ENCODE assay signal across 8 mouse cellular contexts in the genomic region with DNA sequence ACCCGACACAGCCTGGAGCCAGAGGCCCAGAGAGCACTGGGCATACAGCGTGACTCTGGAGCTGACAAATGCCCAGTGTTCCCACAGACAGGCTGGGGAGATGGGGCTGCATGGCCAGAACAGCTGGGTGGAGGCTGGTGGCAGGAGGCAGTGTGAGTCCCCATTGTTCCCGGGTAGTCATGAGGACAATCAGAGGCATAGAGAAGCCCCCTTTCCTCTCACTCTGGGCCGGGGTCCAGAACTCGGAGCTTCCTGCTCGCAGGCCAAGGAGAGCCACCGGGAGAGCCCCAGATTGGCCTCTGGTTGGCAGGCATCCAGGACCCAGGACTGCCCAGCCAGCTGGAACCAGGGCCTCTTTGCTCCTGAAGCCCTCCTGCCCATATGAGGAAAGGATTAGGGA.
DNase-seq lines count a peak whose midpoint lies in the region; ATAC-seq lines count a peak whose summit lies in the region.

No protein-coding gene starts in this region.

- peak; percentile 69 for ATAC-seq in midbrain, embryonic 14.5 days (ENCODE audit: low FRiP score, low TSS enrichment)
- peak; percentile 87 for ATAC-seq in embryonic facial prominence, embryonic 14.5 days (ENCODE audit: low read depth)
- ATAC-seq in hindbrain, embryonic 16.5 days = peak; percentile 94
- no peak for ATAC-seq in erythroid progenitor cell, adult 5-6 weeks (replicated peaks; ENCODE audit: low FRiP score, poor library complexity, severe bottlenecking)

- H3K27me3 ChIP-seq in midbrain, embryonic 14.5 days (ENCODE audit: control insufficient read depth, insufficient read depth, low read length) = no peaks in the 10 kb centered on the region
- H3K27me3 ChIP-seq in midbrain, embryonic 10.5 days (ENCODE audit: low read depth, poor library complexity, severe bottlenecking) = no peaks in the 10 kb centered on the region
- no peaks in the 10 kb centered on the region for H3K27me3 ChIP-seq in embryonic facial prominence, embryonic 14.5 days (replicated peaks; ENCODE audit: control insufficient read depth, insufficient read depth, low read length)
- H3K27me3 ChIP-seq in hindbrain, embryonic 16.5 days (replicated peaks; ENCODE audit: control insufficient read depth, insufficient read depth, low read length) = no peaks in the 10 kb centered on the region

- no peak overlapping the region for H3K4me3 ChIP-seq in midbrain, embryonic 14.5 days (replicated peaks; ENCODE audit: low read depth, low read length)
- H3K4me3 ChIP-seq in midbrain, embryonic 10.5 days = no peak overlapping the region
- no peak overlapping the region for H3K4me3 ChIP-seq in embryonic facial prominence, embryonic 14.5 days (ENCODE audit: low read depth, low read length)
- no peak overlapping the region for H3K4me3 ChIP-seq in hindbrain, embryonic 16.5 days (ENCODE audit: low read length)

- H3K4me1 ChIP-seq in midbrain, embryonic 14.5 days (ENCODE audit: control insufficient read depth, insufficient read depth, low read length) = 0 out of 2 replicates have a peak, but pooled peaks cover 4% of the 10 kb centered on the region
- peaks cover 12% of the 10 kb centered on the region for H3K4me1 ChIP-seq in midbrain, embryonic 10.5 days
- peaks cover 5% of the 10 kb centered on the region; the same call in 1 of the 2 replicates for H3K4me1 ChIP-seq in embryonic facial prominence, embryonic 14.5 days (ENCODE audit: control insufficient read depth, insufficient read depth, low read length)
- H3K4me1 ChIP-seq in hindbrain, embryonic 16.5 days (ENCODE audit: control insufficient read depth, insufficient read depth, low read depth, low read length) = peaks cover 17% of the 10 kb centered on the region

- H3K27ac ChIP-seq in midbrain, embryonic 14.5 days (replicated peaks; ENCODE audit: low read depth, low read length) = peak overlapping the region; percentile 38; the same call in 1 of the 2 replicates
- H3K27ac ChIP-seq in midbrain, embryonic 10.5 days (replicated peaks) = no peak overlapping the region
- H3K27ac ChIP-seq in embryonic facial prominence, embryonic 14.5 days (replicated peaks; ENCODE audit: low read depth, low read length) = 0 out of 2 replicates have a peak overlapping the region, but pooled peaks have one; percentile 2
- peak overlapping the region; percentile 52 for H3K27ac ChIP-seq in hindbrain, embryonic 16.5 days (ENCODE audit: low read depth, low read length)

- DNase-seq in midbrain, embryonic 14.5 days = peak; percentile 75
- DNase-seq in midbrain, embryonic 10.5 days (ENCODE audit: low spot score) = no peak
- DNase-seq in embryonic facial prominence, embryonic 14.5 days (ENCODE audit: low spot score) = peak; percentile 55
- DNase-seq in layer of hippocampus, postnatal 36 days = peak; percentile 75 to 85
- DNase-seq in right cerebral cortex, adult 2 months (ENCODE audit: low spot score in 2 of 2) = peak; percentile 48 to 64
- DNase-seq in urinary bladder, postnatal 25 days (ENCODE audit: low spot score) = no peak

- no peak overlapping the region for H3K9ac ChIP-seq in midbrain, embryonic 14.5 days (replicated peaks; ENCODE audit: low read length)
- no peak overlapping the region for H3K9ac ChIP-seq in embryonic facial prominence, embryonic 14.5 days (ENCODE audit: low read depth, low read length)
- H3K9ac ChIP-seq in hindbrain, embryonic 16.5 days (ENCODE audit: low read depth, low read length) = no peak overlapping the region

- no peaks in the 10 kb centered on the region for H3K9me3 ChIP-seq in midbrain, embryonic 14.5 days (ENCODE audit: control insufficient read depth, low read length)
- H3K9me3 ChIP-seq in midbrain, embryonic 10.5 days (replicated peaks) = no peaks in the 10 kb centered on the region
- H3K9me3 ChIP-seq in embryonic facial prominence, embryonic 14.5 days (ENCODE audit: control insufficient read depth, low read length) = no peaks in the 10 kb centered on the region
- no peaks in the 10 kb centered on the region for H3K9me3 ChIP-seq in hindbrain, embryonic 16.5 days (ENCODE audit: control insufficient read depth, low read length)

- no peaks in the 10 kb centered on the region for H3K36me3 ChIP-seq in midbrain, embryonic 14.5 days (ENCODE audit: control insufficient read depth, insufficient read depth, low read length)
- no peaks in the 10 kb centered on the region for H3K36me3 ChIP-seq in midbrain, embryonic 10.5 days
- H3K36me3 ChIP-seq in embryonic facial prominence, embryonic 14.5 days (ENCODE audit: control insufficient read depth, insufficient read depth, low read length) = no peaks in the 10 kb centered on the region
- no peaks in the 10 kb centered on the region for H3K36me3 ChIP-seq in hindbrain, embryonic 16.5 days (ENCODE audit: control insufficient read depth, insufficient read depth, low read length)

- 44% methylated on average over 7 of the region's 7 CpGs for WGBS in midbrain, embryonic 14.5 days
- 76% methylated on average over 7 of the region's 7 CpGs for WGBS in midbrain, embryonic 10.5 days
- 46% methylated on average over 7 of the region's 7 CpGs for WGBS in embryonic facial prominence, embryonic 14.5 days
- WGBS in hindbrain, embryonic 16.5 days = 25% methylated on average over 5 of the region's 7 CpGs

- H3K4me2 ChIP-seq in midbrain, embryonic 14.5 days (ENCODE audit: low read length) = no peak overlapping the region
- H3K4me2 ChIP-seq in embryonic facial prominence, embryonic 14.5 days (ENCODE audit: low read depth, low read length) = no peak overlapping the region
- H3K4me2 ChIP-seq in hindbrain, embryonic 16.5 days (ENCODE audit: low read length) = no peak overlapping the region

Comparison
In these comparisons a context has a peak if more than half of its experiments do, and no peak if none do; other contexts are left out.
1. DNase-seq: peak in midbrain, embryonic 14.5 days (single experiment), embryonic facial prominence, embryonic 14.5 days (single experiment), layer of hippocampus, postnatal 36 days (2 of 2) and right cerebral cortex, adult 2 months (2 of 2); none in midbrain, embryonic 10.5 days (single experiment) and urinary bladder, postnatal 25 days (single experiment).